Mouse (Mus musculus) myocyte (in vitro differentiated cells): ENCODE measurements at regions not wholly inside any gene's neighbourhood (a gene's known extent, or its start where the extent isn't known, plus 50 kb on each side); places are given as distances from the start of the nearest gene placed in this dataset.

Experiments used
- CEBPB ChIP-seq: IDR thresholded peaks from 2 replicates; pipeline ENCODE4 v1.6.1; 2011; ENCODE audit warnings: mild to moderate bottlenecking, moderate library complexity; ENCODE audit not compliant: poor library complexity, insufficient read depth, severe bottlenecking
- E2F4 ChIP-seq: IDR thresholded peaks from one replicate; pipeline ENCODE4 v1.6.1; 2011; ENCODE audit warnings: mild to moderate bottlenecking, control low read depth, moderate library complexity; ENCODE audit not compliant: insufficient read depth
- MAX ChIP-seq: IDR thresholded peaks from one replicate; pipeline ENCODE4 v1.6.1; 2011; ENCODE audit warnings: low read depth, mild to moderate bottlenecking, control low read depth
- MYOG ChIP-seq, 3 experiments: IDR thresholded peaks; one replicate each; pipeline ENCODE4 v1.6.1; 2011; ENCODE audit warnings: control low read depth in 2 of 3, low read depth in 2 of 3, mild to moderate bottlenecking in 2 of 3; ENCODE audit not compliant: insufficient read length in 2 of 3, control insufficient read depth in 1 of 3, insufficient read depth in 1 of 3
- POLR2A ChIP-seq: IDR thresholded peaks from one replicate; pipeline ENCODE4 v1.6.1; 2011; ENCODE audit warnings: low read depth, mild to moderate bottlenecking, control low read depth, moderate library complexity; ENCODE audit not compliant: insufficient read length
- TCF12 ChIP-seq: IDR thresholded peaks from one replicate; pipeline ENCODE4 v1.6.1; 2011; ENCODE audit warnings: mild to moderate bottlenecking, control low read depth; ENCODE audit not compliant: poor library complexity, insufficient read depth, severe bottlenecking
- TCF3 ChIP-seq: IDR thresholded peaks from one replicate; pipeline ENCODE4 v1.6.1; 2011; ENCODE audit warnings: low read depth, control low read depth; ENCODE audit not compliant: insufficient read length
- USF1 ChIP-seq: IDR thresholded peaks from one replicate; pipeline ENCODE4 v1.6.1; 2011; ENCODE audit warnings: low read depth, mild to moderate bottlenecking, control low read depth, moderate library complexity

DNA sequence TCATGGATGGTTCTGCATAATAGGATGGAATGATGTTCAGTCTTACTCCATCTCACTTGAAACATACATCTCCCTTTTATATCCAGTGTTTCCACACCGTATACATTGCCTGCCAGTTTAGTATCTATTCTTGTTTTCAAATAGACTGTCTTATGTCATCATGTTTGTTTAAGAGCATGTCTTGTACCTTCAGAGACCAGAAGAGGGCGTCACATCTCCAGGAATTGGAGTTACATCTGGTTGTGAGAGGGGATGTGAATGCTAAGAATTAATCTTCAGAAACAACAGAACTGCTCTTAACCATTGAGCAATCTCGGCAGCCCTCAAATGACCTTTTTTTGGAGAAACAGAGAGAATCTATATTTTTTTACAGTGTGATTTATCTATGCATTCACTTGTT is 216.3 kb upstream of the Klf3 start:
- TF ChIP-seq POLR2A (no peak), MAX (no peak), E2F4 (no peak), TCF12 (no peak), MYOG (IDR thresholded peaks at IDR 0.05; ENCODE audit: control insufficient read depth in 1 of 3, insufficient read depth in 1 of 3, insufficient read length in 2 of 3, low read depth in 2 of 3) (no peak), USF1 (no peak), CEBPB (no peak), TCF3 (no peak)
